20 mouse cellular contexts compared by ENCODE assay signal in genomic region chr11:75201721-75202120, GRCm38 (mm10). TPM values are rescaled to one million over a fixed set of nuclear protein-coding genes. Genes with fewer than 3 reads are reported as not detected.
DNase-seq lines count a peak whose midpoint lies in the region; ATAC-seq lines count a peak whose summit lies in the region.
"Had no signal": no experiment of that assay in that cellular context is flagged by ENCODE, and none has a peak within 500 bp of the region (broad histone marks: within the 10 kb centered on the region; RNA-seq: fewer than 3 reads in every experiment).

No protein-coding gene starts in this region.

- ATAC-seq in hindbrain, embryonic 13.5 days (ENCODE audit: low FRiP score): no peak
- ATAC-seq in hindbrain, embryonic 12.5 days (ENCODE audit: low FRiP score): no peak
- ATAC-seq: forebrain, embryonic 14.5 days; hindbrain, embryonic 16.5 days; intestine, postnatal 0 days had no signal

- no peak overlapping the region for H3K27ac ChIP-seq in hindbrain, embryonic 13.5 days
- H3K27ac ChIP-seq in hindbrain, embryonic 12.5 days: no peak overlapping the region
- H3K27ac ChIP-seq: limb, embryonic 12.5 days; liver, embryonic 14.5 days had no signal

- H3K27me3 ChIP-seq in hindbrain, embryonic 13.5 days: peaks cover 37% of the 10 kb centered on the region
- peaks cover 40% of the 10 kb centered on the region for H3K27me3 ChIP-seq in hindbrain, embryonic 12.5 days

- peaks cover 33% of the 10 kb centered on the region for H3K4me1 ChIP-seq in hindbrain, embryonic 13.5 days (replicated peaks)
- H3K4me1 ChIP-seq in hindbrain, embryonic 12.5 days: peaks cover 13% of the 10 kb centered on the region; the same call in 1 of the 2 replicates

- H3K4me3 ChIP-seq in hindbrain, embryonic 13.5 days: no peak overlapping the region
- no peak overlapping the region for H3K4me3 ChIP-seq in hindbrain, embryonic 12.5 days
- H3K4me3 ChIP-seq: erythroblast, embryonic 14.5 days; heart, embryonic 12.5 days; limb, embryonic 12.5 days had no signal

- H3K9me3 ChIP-seq in hindbrain, embryonic 13.5 days: no peaks in the 10 kb centered on the region
- H3K9me3 ChIP-seq in hindbrain, embryonic 12.5 days (replicated peaks): no peaks in the 10 kb centered on the region
- H3K9me3 ChIP-seq: heart, embryonic 12.5 days; limb, embryonic 12.5 days had no signal

- WGBS in hindbrain, embryonic 13.5 days: 71% methylated on average over 8 of the region's 8 CpGs
- WGBS in hindbrain, embryonic 12.5 days: 56% methylated on average over 8 of the region's 8 CpGs

- no peak overlapping the region for H3K4me2 ChIP-seq in hindbrain, embryonic 13.5 days
- no peak overlapping the region for H3K4me2 ChIP-seq in hindbrain, embryonic 12.5 days (replicated peaks)
- H3K4me2 ChIP-seq: heart, embryonic 12.5 days; limb, embryonic 12.5 days had no signal

- 0 out of 2 replicates have a peak overlapping the region, but pooled peaks have one; percentile 19 for H3K9ac ChIP-seq in hindbrain, embryonic 13.5 days
- H3K9ac ChIP-seq in hindbrain, embryonic 12.5 days: no peak overlapping the region
- H3K9ac ChIP-seq: limb, embryonic 12.5 days; liver, embryonic 14.5 days had no signal

- H3K36me3 ChIP-seq in hindbrain, embryonic 13.5 days: no peaks in the 10 kb centered on the region
- no peaks in the 10 kb centered on the region for H3K36me3 ChIP-seq in hindbrain, embryonic 12.5 days
- H3K36me3 ChIP-seq: heart, embryonic 12.5 days; limb, embryonic 12.5 days had no signal

- peak; percentile 52 for DNase-seq in cerebellum, adult 9-10 months
- no peak for DNase-seq in cerebellum, adult 8-10 months
- DNase-seq in lung, postnatal 36 days: peak; percentile 15
- no peak for DNase-seq in lung, adult 18-20 months
- peak; percentile 43 to 52 for DNase-seq in cerebellum, postnatal 25 days
- DNase-seq: adrenal gland, postnatal 10 days; gastrocnemius, postnatal 25 days; kidney, postnatal 10 days; retina, postnatal 1 day; right cerebral cortex, postnatal 4 days; thymus, postnatal 36 days had no signal

RNA-seq across cellular contexts. Expression of gene Rtn4rl1, which starts 8.1 kb away (rescaled TPM):
- 6.2 and 8.0 TPM in 2 replicates for polyA plus RNA-seq in hindbrain, embryonic 13.5 days (2015; fragmentation: Nextera tagmentation; extraction: Ambion mirVana)
- 5.1 and 5.8 TPM in 2 replicates for polyA plus RNA-seq in hindbrain, embryonic 12.5 days (2016; fragmentation: Nextera tagmentation; extraction: Ambion mirVana)
- polyA plus RNA-seq: erythroblast, embryonic 14.5 days had no signal

RNA-seq across cellular contexts. Expression of gene Dph1, which starts 10.7 kb away (rescaled TPM):
- polyA plus RNA-seq in hindbrain, embryonic 13.5 days (2015; fragmentation: Nextera tagmentation; extraction: Ambion mirVana): 14.4 and 15.5 TPM in 2 replicates
- 14.8 and 18.6 TPM in 2 replicates for polyA plus RNA-seq in hindbrain, embryonic 12.5 days (2016; fragmentation: Nextera tagmentation; extraction: Ambion mirVana)

RNA-seq across cellular contexts. Expression of gene Ovca2, which starts 23.1 kb away (rescaled TPM):
- polyA plus RNA-seq in hindbrain, embryonic 13.5 days (2015; fragmentation: Nextera tagmentation; extraction: Ambion mirVana): 17.0 and 18.2 TPM in 2 replicates
- 23.8 and 24.5 TPM in 2 replicates for polyA plus RNA-seq in hindbrain, embryonic 12.5 days (2016; fragmentation: Nextera tagmentation; extraction: Ambion mirVana)

RNA-seq across cellular contexts. Expression of gene Hic1, which starts 32.4 kb away (rescaled TPM):
- 3.4 TPM in 2 replicates for polyA plus RNA-seq in hindbrain, embryonic 13.5 days (2015; fragmentation: Nextera tagmentation; extraction: Ambion mirVana)
- 11.3 and 15.8 TPM in 2 replicates for polyA plus RNA-seq in hindbrain, embryonic 12.5 days (2016; fragmentation: Nextera tagmentation; extraction: Ambion mirVana)

Comparison
In these comparisons a context has a peak if more than half of its experiments do, and no peak if none do; other contexts are left out.
1. DNase-seq: peak in cerebellum, adult 9-10 months (single experiment), lung, postnatal 36 days (single experiment) and cerebellum, postnatal 25 days (2 of 2); none in cerebellum, adult 8-10 months (single experiment) and lung, adult 18-20 months (0 of 2).